Mouse (Mus musculus): ENCODE data around the gene Hspa4. TPM values are rescaled to one million over a fixed set of nuclear protein-coding genes. Genes with fewer than 3 reads are reported as not detected.
"Not testable (repeated sequence)": the region's sequence is repeated elsewhere in the genome, so short reads cannot be mapped to it uniquely, and the experiment has no call there.

Gene Hspa4
- polyA plus RNA-seq, 1 experiment from 2014 or later, result 91.2 TPM

GRCm38 (mm10) chr11:53299551-53300329 lies 517 bp downstream of the Hspa4 start:
- under 1% methylated on average over 80 of the region's 80 CpGs for WGBS
- no peaks in the 10 kb centered on the region for H3K9me3 ChIP-seq

GRCm38 (mm10) chr11:53297947-53298860 lies 2.1 kb downstream of the Hspa4 start:
- Histone ChIP-seq H3K27ac (no peak overlapping the region), H3K4me1 (replicated peaks) (peaks cover 28% of the 10 kb centered on the region), H3K9me3 (no peaks in the 10 kb centered on the region), H3K4me3 (peak overlapping the region; percentile 100), H3K27me3 (ENCODE audit: insufficient read depth, poor library complexity, severe bottlenecking) (no peaks in the 10 kb centered on the region), H3K36me3 (peaks cover 51% of the 10 kb centered on the region)
- DNase-seq (ENCODE audit: low spot score), result no peak
- WGBS, result 90% methylated on average over 7 of the region's 7 CpGs

More at GRCm38 (mm10) chr11:53299551-53300329, 517 bp downstream of the Hspa4 start:
- H3K4me3 ChIP-seq, result peak overlapping the region; percentile 100
- H3K27ac ChIP-seq, result peak overlapping the region; percentile 96
- H3K36me3 ChIP-seq, result peaks cover 35% of the 10 kb centered on the region
- peak; percentile 55 for DNase-seq (ENCODE audit: low spot score)
- peaks cover 28% of the 10 kb centered on the region for H3K4me1 ChIP-seq (replicated peaks)
- H3K27me3 ChIP-seq (ENCODE audit: insufficient read depth, poor library complexity, severe bottlenecking), result no peaks in the 10 kb centered on the region

GRCm38 (mm10) chr11:53296880-53297279 lies 3.4 kb downstream of the Hspa4 start:
- 87% methylated on average over 4 of the region's 4 CpGs for WGBS
- DNase-seq (ENCODE audit: low spot score), result no peak

GRCm38 (mm10) chr11:53294441-53294840 lies 5.8 kb downstream of the Hspa4 start:
- Histone ChIP-seq H3K4me3 (no peak overlapping the region), H3K36me3 (peaks cover 88% of the 10 kb centered on the region), H3K9me3 (no peaks in the 10 kb centered on the region), H3K27me3 (ENCODE audit: insufficient read depth, poor library complexity, severe bottlenecking) (no peaks in the 10 kb centered on the region), H3K27ac (no peak overlapping the region), H3K4me1 (replicated peaks) (peaks cover 18% of the 10 kb centered on the region)
- DNase-seq (ENCODE audit: low spot score), result no peak
- 94% methylated on average over 5 of the region's 5 CpGs for WGBS

More at GRCm38 (mm10) chr11:53296880-53297279, 3.4 kb downstream of the Hspa4 start:
- H3K4me1 ChIP-seq (replicated peaks), result peaks cover 28% of the 10 kb centered on the region
- H3K9me3 ChIP-seq, result no peaks in the 10 kb centered on the region
- peaks cover 64% of the 10 kb centered on the region for H3K36me3 ChIP-seq
- no peak overlapping the region for H3K4me3 ChIP-seq
- no peak overlapping the region for H3K27ac ChIP-seq
- H3K27me3 ChIP-seq (ENCODE audit: insufficient read depth, poor library complexity, severe bottlenecking), result no peaks in the 10 kb centered on the region

GRCm38 (mm10) chr11:53290871-53291270 lies 9.4 kb downstream of the Hspa4 start:
- WGBS, result 94% methylated on average over 11 of the region's 11 CpGs
- Histone ChIP-seq H3K27ac (no peak overlapping the region), H3K36me3 (peaks cover 96% of the 10 kb centered on the region), H3K9me3 (no peaks in the 10 kb centered on the region), H3K4me3 (no peak overlapping the region), H3K27me3 (ENCODE audit: insufficient read depth, poor library complexity, severe bottlenecking) (no peaks in the 10 kb centered on the region), H3K4me1 (replicated peaks) (no peaks in the 10 kb centered on the region)
- DNase-seq (ENCODE audit: low spot score), result no peak

GRCm38 (mm10) chr11:53290187-53290586 lies 10.1 kb downstream of the Hspa4 start:
- not testable (repeated sequence) for DNase-seq (ENCODE audit: low spot score); H3K4me3 ChIP-seq; H3K9me3 ChIP-seq; H3K27ac ChIP-seq; H3K4me1 ChIP-seq (replicated peaks); H3K27me3 ChIP-seq (ENCODE audit: insufficient read depth, poor library complexity, severe bottlenecking)
- WGBS, result 94% methylated on average over 2 of the region's 2 CpGs
- peaks cover 99% of the 10 kb centered on the region for H3K36me3 ChIP-seq

GRCm38 (mm10) chr11:53285885-53286284 lies 14.4 kb downstream of the Hspa4 start:
- no peaks in the 10 kb centered on the region for H3K4me1 ChIP-seq (replicated peaks)
- H3K36me3 ChIP-seq, result peaks cover 99% of the 10 kb centered on the region
- H3K4me3 ChIP-seq, result no peak overlapping the region
- WGBS, result 94% methylated on average over 6 of the region's 6 CpGs
- DNase-seq (ENCODE audit: low spot score), result no peak
- no peaks in the 10 kb centered on the region for H3K27me3 ChIP-seq (ENCODE audit: insufficient read depth, poor library complexity, severe bottlenecking)
- no peaks in the 10 kb centered on the region for H3K9me3 ChIP-seq
- no peak overlapping the region for H3K27ac ChIP-seq

- Histone ChIP-seq H3K27me3 (ENCODE audit: insufficient read depth, poor library complexity, severe bottlenecking) (no peaks in the 10 kb centered on the region), H3K9me3 (no peaks in the 10 kb centered on the region), H3K4me1 (replicated peaks) (no peaks in the 10 kb centered on the region), H3K36me3 (peaks cover 94% of the 10 kb centered on the region), H3K4me3 (no peak overlapping the region), H3K27ac (no peak overlapping the region)
- WGBS, result 96% methylated on average over 4 of the region's 4 CpGs
- no peak for DNase-seq (ENCODE audit: low spot score)
Observed at GRCm38 (mm10) chr11:53278411-53278810, 21.8 kb downstream of the Hspa4 start.

- H3K4me3 ChIP-seq, result no peak overlapping the region
- H3K36me3 ChIP-seq, result peaks cover 94% of the 10 kb centered on the region
- WGBS, result 96% methylated on average over 3 of the region's 3 CpGs
- H3K9me3 ChIP-seq, result no peaks in the 10 kb centered on the region
- H3K27me3 ChIP-seq (ENCODE audit: insufficient read depth, poor library complexity, severe bottlenecking), result no peaks in the 10 kb centered on the region
- no peak for DNase-seq (ENCODE audit: low spot score)
- no peaks in the 10 kb centered on the region for H3K4me1 ChIP-seq (replicated peaks)
- no peak overlapping the region for H3K27ac ChIP-seq
Observed at GRCm38 (mm10) chr11:53275358-53275757, 24.9 kb downstream of the Hspa4 start.

- Histone ChIP-seq H3K9me3 (no peaks in the 10 kb centered on the region), H3K4me1 (replicated peaks) (no peaks in the 10 kb centered on the region), H3K27ac (no peak overlapping the region), H3K36me3 (peaks cover 94% of the 10 kb centered on the region), H3K4me3 (no peak overlapping the region), H3K27me3 (ENCODE audit: insufficient read depth, poor library complexity, severe bottlenecking) (no peaks in the 10 kb centered on the region)
- WGBS, result 96% methylated on average over 5 of the region's 5 CpGs
- DNase-seq (ENCODE audit: low spot score), result no peak
Observed at GRCm38 (mm10) chr11:53273313-53273712, 26.9 kb downstream of the Hspa4 start.

GRCm38 (mm10) chr11:53269596-53269995 lies 30.7 kb downstream of the Hspa4 start:
- Histone ChIP-seq H3K4me1 (replicated peaks) (no peaks in the 10 kb centered on the region), H3K9me3 (no peaks in the 10 kb centered on the region), H3K36me3 (peaks cover 100% of the 10 kb centered on the region), H3K27ac (no peak overlapping the region), H3K4me3 (no peak overlapping the region), H3K27me3 (ENCODE audit: insufficient read depth, poor library complexity, severe bottlenecking) (no peaks in the 10 kb centered on the region)
- no peak for DNase-seq (ENCODE audit: low spot score)
- 96% methylated on average over 6 of the region's 6 CpGs for WGBS

- Histone ChIP-seq H3K4me1 (replicated peaks) (no peaks in the 10 kb centered on the region), H3K27ac (no peak overlapping the region), H3K9me3 (no peaks in the 10 kb centered on the region), H3K36me3 (peaks cover 67% of the 10 kb centered on the region), H3K4me3 (no peak overlapping the region), H3K27me3 (ENCODE audit: insufficient read depth, poor library complexity, severe bottlenecking) (no peaks in the 10 kb centered on the region)
- no peak for DNase-seq (ENCODE audit: low spot score)
- 86% methylated on average over 5 of the region's 5 CpGs for WGBS
Observed at GRCm38 (mm10) chr11:53260556-53260955, 39.7 kb downstream of the Hspa4 start.

GRCm38 (mm10) chr11:53260056-53260455 lies 40.2 kb downstream of the Hspa4 start:
- H3K4me1 ChIP-seq (replicated peaks), result no peaks in the 10 kb centered on the region
- WGBS, result 86% methylated on average over 1 of the region's 1 CpGs
- H3K27me3 ChIP-seq (ENCODE audit: insufficient read depth, poor library complexity, severe bottlenecking), result no peaks in the 10 kb centered on the region
- no peak for DNase-seq (ENCODE audit: low spot score)
- no peaks in the 10 kb centered on the region for H3K9me3 ChIP-seq
- no peak overlapping the region for H3K4me3 ChIP-seq
- no peak overlapping the region for H3K27ac ChIP-seq
- H3K36me3 ChIP-seq, result peaks cover 62% of the 10 kb centered on the region

All from hindbrain, embryonic 10.5 days (tissue).